Mouse (Mus musculus): ENCODE measurements around the gene Larp6.

GRCm38 (mm10) chr9:60756866-60757740 lies 44.3 kb downstream of the Larp6 start:
- TF ChIP-seq CTCF (IDR thresholded peaks at IDR 0.05; ENCODE audit: borderline replicate concordance, extremely low read depth, insufficient read depth, insufficient read length): no peak
- TF ChIP-seq POLR2A (IDR thresholded peaks at IDR 0.05; ENCODE audit: borderline replicate concordance, extremely low read depth, insufficient read depth, insufficient read length, poor library complexity, severe bottlenecking): no peak

All from brain, embryonic 14.5 days (tissue).